Comparison of ENCODE assay signal across 1 mouse cellular context in the genomic region with DNA sequence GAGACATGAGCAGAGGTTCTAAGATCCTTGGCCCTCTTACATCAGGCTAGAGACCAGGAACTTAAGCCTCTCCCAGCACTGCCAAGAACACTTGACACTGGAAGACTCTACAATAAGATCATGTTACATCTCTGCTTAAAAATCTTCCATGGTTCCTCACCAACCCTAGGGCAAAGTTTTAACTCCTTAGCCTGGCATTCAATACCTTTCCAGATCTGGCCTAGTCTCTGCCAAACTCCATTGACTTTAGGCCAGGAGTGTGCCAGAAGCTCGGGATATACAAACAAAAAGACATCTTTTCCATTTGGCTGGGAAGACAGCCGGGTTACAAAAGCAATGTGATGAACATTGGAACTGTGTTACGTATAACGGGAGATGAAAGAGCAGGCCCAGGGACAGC.
TF ChIP-seq lines count a peak whose summit lies in the region.

No protein-coding gene starts in this region.

TF ChIP-seq in myocyte, 11 proteins besides CTCF, POLR2A, EP300 and RAD21:
- no peak for TF ChIP-seq MYOG (IDR thresholded peaks at IDR 0.05; ENCODE audit: control insufficient read depth in 1 of 3, insufficient read depth in 1 of 3, insufficient read length in 2 of 3, low read depth in 2 of 3)
- no peak for TF ChIP-seq CEBPB (IDR thresholded peaks at IDR 0.05; ENCODE audit: insufficient read depth, poor library complexity, severe bottlenecking)
- TF ChIP-seq TCF12 (IDR thresholded peaks at IDR 0.05; ENCODE audit: insufficient read depth, poor library complexity, severe bottlenecking), result no peak
- no peak for TF ChIP-seq MYOD1 (IDR thresholded peaks at IDR 0.05; ENCODE audit: control insufficient read depth in 1 of 3, insufficient read length in 2 of 3, low read depth in 2 of 3)
- TF ChIP-seq E2F4 (IDR thresholded peaks at IDR 0.05; ENCODE audit: insufficient read depth), result no peak
- TF ChIP-seq TCF3 (IDR thresholded peaks at IDR 0.05; ENCODE audit: insufficient read length, low read depth), result no peak
- no peak for TF ChIP-seq MAX (IDR thresholded peaks at IDR 0.05; ENCODE audit: low read depth)
